7 mouse cellular contexts compared by ENCODE assay signal in the genomic region with DNA sequence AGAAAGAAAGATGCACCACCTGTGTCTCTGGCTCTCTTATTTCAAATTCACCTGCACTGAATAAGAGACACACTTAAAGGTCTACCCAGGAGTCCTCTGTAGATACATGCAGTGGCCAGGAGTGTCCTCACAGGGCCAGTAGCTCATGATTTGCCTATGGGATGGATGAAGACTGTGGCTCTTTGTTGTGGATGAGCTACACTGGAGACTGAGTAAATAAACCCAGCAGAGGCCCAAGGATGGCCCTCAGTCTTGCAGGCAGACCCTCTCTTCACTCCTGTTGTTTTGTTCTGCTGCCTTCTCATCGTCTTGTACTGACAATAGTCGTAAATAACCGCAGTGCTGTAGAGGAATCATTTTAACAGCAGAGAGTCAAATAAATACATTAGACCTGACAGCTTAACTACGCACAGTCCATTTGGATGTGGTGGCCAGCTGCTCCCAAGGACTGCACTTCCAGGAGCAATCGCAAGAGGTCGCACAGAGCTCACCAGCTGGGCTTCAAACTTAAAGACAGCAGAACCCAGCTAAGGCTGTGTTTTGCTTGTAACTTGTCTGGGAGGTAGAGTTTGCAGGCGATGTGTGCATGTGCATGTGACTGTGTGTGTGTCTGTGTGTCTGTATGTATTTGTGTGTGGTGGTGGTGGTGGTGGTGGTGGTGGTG.
DNase-seq lines count a peak whose midpoint lies in the region; ATAC-seq and TF ChIP-seq lines count a peak whose summit lies in the region.

No protein-coding gene starts in this region.

- H3K36me3 ChIP-seq in midbrain, embryonic 12.5 days, result no peaks in the 10 kb centered on the region

- H3K27me3 ChIP-seq in midbrain, embryonic 12.5 days, result no peaks in the 10 kb centered on the region

- 16% methylated on average over 7 of the region's 7 CpGs for WGBS in midbrain, embryonic 12.5 days

- no peak overlapping the region for H3K4me2 ChIP-seq in midbrain, embryonic 12.5 days (replicated peaks)

- H3K4me1 ChIP-seq in midbrain, embryonic 12.5 days, result peaks cover 17% of the 10 kb centered on the region

- H3K9me3 ChIP-seq in midbrain, embryonic 12.5 days, result no peaks in the 10 kb centered on the region

- no peak overlapping the region for H3K9ac ChIP-seq in midbrain, embryonic 12.5 days (replicated peaks)

- peak; percentile 86 for ATAC-seq in common myeloid progenitor, adult 5-6 weeks (replicated peaks; ENCODE audit: low read depth, poor library complexity, severe bottlenecking)
- ATAC-seq in midbrain, embryonic 12.5 days (ENCODE audit: low FRiP score, low read depth), result peak; percentile 59

- peak; percentile 85 for DNase-seq in adrenal gland, postnatal 14 days
- peak; percentile 61 for DNase-seq in gastrocnemius, adult 2 months
- peak; percentile 38 for DNase-seq in kidney, adult 11 months
- DNase-seq in left cerebral cortex, postnatal 14 days (ENCODE audit: low spot score in 2 of 2), result peak; percentile 85 to 90
- peak; percentile 9 for DNase-seq in spleen, adult 12 weeks (ENCODE audit: low spot score)

- H3K27ac ChIP-seq in gastrocnemius, adult 2 months, result no peak overlapping the region
- H3K27ac ChIP-seq in midbrain, embryonic 12.5 days (replicated peaks), result peak overlapping the region; percentile 6; the same call in 1 of the 2 replicates

- H3K4me3 ChIP-seq in gastrocnemius, adult 2 months, result no peak overlapping the region
- H3K4me3 ChIP-seq in midbrain, embryonic 12.5 days, result no peak overlapping the region

- TF ChIP-seq CTCF in gastrocnemius, adult 2 months (IDR thresholded peaks at IDR 0.05), result peak; percentile 85

- intact Hi-C loops in gastrocnemius, adult 2 months (cut with DNase I), result no loop called here
- intact Hi-C loops in left cerebral cortex, postnatal 14 days (cut with DNase I), result loop anchor here (5.0 to 10.0 kb wide), 3 partner anchors 254 to 924 kb away; no protein-coding TSS in a partner anchor

Comparison
In these comparisons a context has a peak if more than half of its experiments do, and no peak if none do; other contexts are left out.
1. DNase-seq: peak in every context shown above with its lines; median percentile 88 in left cerebral cortex, postnatal 14 days; 85 in adrenal gland, postnatal 14 days; 61 in gastrocnemius, adult 2 months; 38 in kidney, adult 11 months; 9 in spleen, adult 12 weeks.